Mouse (Mus musculus) B cell, adult 2 months (primary cell): Measurements from ENCODE around the gene Mon1b.

ENCODE experiments used
- DNase-seq, 2 experiments: peaks; one replicate each; pipeline ENCODE4 v3.0.0; 2022

Gene Mon1b

GRCm38 (mm10) chr8:113673300-113673699, 37.9 kb downstream of the Mon1b start:
- DNase-seq = no peak

GRCm38 (mm10) chr8:113674611-113675010, 39.2 kb downstream of the Mon1b start:
- DNase-seq = no peak

- no peak for DNase-seq
These were observed 39.9 kb downstream of the Mon1b start for GRCm38 (mm10) chr8:113675281-113675680.

GRCm38 (mm10) chr8:113676811-113677210, 41.4 kb downstream of the Mon1b start:
- DNase-seq = no peak

- DNase-seq = no peak
These were observed 44.0 kb downstream of the Mon1b start for GRCm38 (mm10) chr8:113679361-113679760.

DNA sequence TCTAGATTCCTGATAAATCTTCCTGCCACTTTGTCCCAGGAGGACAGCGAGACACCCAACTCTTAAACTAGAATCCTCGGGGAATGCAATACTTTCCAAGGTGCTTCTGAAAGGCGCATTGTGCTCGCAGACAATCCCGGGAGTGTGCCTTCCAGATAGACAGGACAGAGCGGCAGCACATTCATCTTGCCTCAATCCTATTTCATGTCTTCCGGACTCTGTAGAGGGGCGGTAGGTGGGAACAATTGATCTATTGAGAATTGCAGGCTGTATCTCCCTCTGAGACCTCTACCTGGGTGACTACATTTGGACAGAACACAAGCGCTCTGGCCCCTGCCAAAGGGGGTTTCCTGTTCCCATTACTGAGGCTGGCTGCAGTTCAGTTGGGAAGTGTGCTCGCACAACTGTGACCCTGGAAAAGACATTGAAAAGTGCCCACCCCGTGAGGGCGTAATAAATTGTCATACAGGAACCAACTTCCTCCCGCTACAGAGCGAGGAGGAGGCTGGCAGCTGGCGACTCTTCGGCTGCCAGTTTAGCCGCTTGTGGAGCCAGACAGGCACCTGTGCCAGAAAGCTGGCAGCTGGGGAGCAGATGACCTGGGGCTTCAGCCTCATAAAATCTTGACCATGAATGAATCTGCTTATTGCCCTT, 52.6 kb downstream of the Mon1b start:
- no peak for DNase-seq

DNA sequence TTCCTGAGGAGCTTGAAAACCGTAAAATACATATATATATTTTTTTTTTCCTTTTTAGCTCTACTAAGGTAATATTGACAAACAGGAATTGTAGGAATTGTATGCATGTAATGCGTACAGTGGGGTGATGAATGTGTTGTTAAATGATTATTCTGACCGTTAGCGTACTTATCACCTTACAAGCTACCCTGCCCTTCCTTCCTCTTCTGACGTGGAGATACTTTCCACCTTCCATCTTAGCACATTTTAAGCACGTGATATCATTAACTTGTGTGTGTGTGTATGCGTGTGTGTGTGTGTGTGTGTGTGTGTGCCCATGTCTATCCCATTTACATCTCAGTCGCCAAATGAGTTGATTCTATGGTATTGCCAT, 53.1 kb downstream of the Mon1b start:
- no peak for DNase-seq

DNA sequence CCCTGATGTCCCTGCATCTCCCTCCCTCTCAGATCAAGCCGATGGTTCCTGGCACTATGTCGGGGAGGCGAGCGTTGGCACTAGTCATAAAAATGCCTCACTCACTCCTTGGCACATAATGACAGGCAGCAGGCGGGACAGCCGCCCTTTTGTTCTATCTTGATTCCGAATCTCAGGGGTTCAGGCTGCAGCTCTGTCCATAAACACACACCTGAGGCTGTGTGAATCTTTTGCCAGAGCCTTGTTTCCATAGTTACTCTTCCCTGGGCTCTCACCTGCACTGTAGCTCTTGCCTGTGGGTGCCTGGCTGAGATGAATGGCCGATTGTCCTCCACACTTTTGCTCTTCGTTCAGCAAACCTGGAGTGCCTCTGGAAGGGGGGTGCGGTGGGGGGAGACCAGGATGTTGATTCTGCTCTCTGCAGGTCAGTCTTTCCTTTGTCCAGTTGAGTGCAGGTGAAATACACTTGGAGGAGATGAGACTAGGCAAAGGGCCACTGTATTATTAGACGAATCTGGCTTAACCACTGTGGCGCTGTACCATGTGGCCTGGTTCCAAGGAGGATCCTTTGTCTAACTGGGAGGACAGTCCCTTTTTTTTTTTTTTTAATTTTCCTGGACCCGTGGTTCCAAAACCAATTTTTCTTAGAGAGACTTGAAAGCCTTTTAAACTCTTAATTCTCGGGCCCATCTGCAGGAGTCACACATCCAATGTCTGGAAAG, 56.4 kb downstream of the Mon1b start:
- no peak for DNase-seq
